Mouse (Mus musculus): ENCODE measurements around the gene Tet3. TPM values are rescaled to one million over a fixed set of nuclear protein-coding genes. Genes with fewer than 3 reads are reported as not detected.

Tet3 gene
- polyA plus RNA-seq, 1 experiment from 2014 or later, result 30.3 TPM

- H3K4me2 ChIP-seq, result no peak overlapping the region
- no peak for ATAC-seq (replicated peaks; ENCODE audit: insufficient number of reproducible peaks, low FRiP score, low TSS enrichment)
- peaks cover 49% of the 10 kb centered on the region for H3K4me1 ChIP-seq (ENCODE audit: control insufficient read depth, insufficient read depth, low read length)
- WGBS (ENCODE audit: insufficient replicate concordance), result 75% methylated on average over 9 of the region's 9 CpGs
- no peaks in the 10 kb centered on the region for H3K9me3 ChIP-seq (replicated peaks; ENCODE audit: control insufficient read depth, low read length)
- peaks cover 3% of the 10 kb centered on the region; the same call in 1 of the 2 replicates for H3K36me3 ChIP-seq (ENCODE audit: control insufficient read depth, insufficient read depth, low read length)
- H3K4me3 ChIP-seq (ENCODE audit: low read depth, low read length), result no peak overlapping the region
- peak overlapping the region; percentile 22; the same call in 1 of the 2 replicates for H3K27ac ChIP-seq (ENCODE audit: low read depth, low read length)
- 0 out of 2 replicates have a peak overlapping the region, but pooled peaks have one; percentile 39 for H3K9ac ChIP-seq (ENCODE audit: low read depth, low read length)
- H3K27me3 ChIP-seq (ENCODE audit: control insufficient read depth, insufficient read depth, low read length), result no peaks in the 10 kb centered on the region
These were observed 47.1 kb downstream of the Tet3 start for GRCm38 (mm10) chr6:83411635-83412361.

GRCm38 (mm10) chr6:83410046-83410706 is 48.7 kb downstream of the Tet3 start:
- peaks cover 37% of the 10 kb centered on the region for H3K4me1 ChIP-seq (ENCODE audit: control insufficient read depth, insufficient read depth, low read length)
- no peaks in the 10 kb centered on the region for H3K27me3 ChIP-seq (ENCODE audit: control insufficient read depth, insufficient read depth, low read length)
- H3K27ac ChIP-seq (ENCODE audit: low read depth, low read length), result no peak overlapping the region

GRCm38 (mm10) chr6:83408510-83408909 is 50.4 kb downstream of the Tet3 start:
- H3K9ac ChIP-seq (ENCODE audit: low read depth, low read length), result no peak overlapping the region
- 78% methylated on average over 9 of the region's 9 CpGs for WGBS (ENCODE audit: insufficient replicate concordance)
- peaks cover 32% of the 10 kb centered on the region for H3K4me1 ChIP-seq (ENCODE audit: control insufficient read depth, insufficient read depth, low read length)
- H3K27ac ChIP-seq (ENCODE audit: low read depth, low read length), result no peak overlapping the region
- peaks cover 13% of the 10 kb centered on the region for H3K36me3 ChIP-seq (ENCODE audit: control insufficient read depth, insufficient read depth, low read length)
- H3K4me3 ChIP-seq (ENCODE audit: low read depth, low read length), result no peak overlapping the region
- no peaks in the 10 kb centered on the region for H3K9me3 ChIP-seq (replicated peaks; ENCODE audit: control insufficient read depth, low read length)
- no peaks in the 10 kb centered on the region for H3K27me3 ChIP-seq (ENCODE audit: control insufficient read depth, insufficient read depth, low read length)
- H3K4me2 ChIP-seq, result no peak overlapping the region
- ATAC-seq (replicated peaks; ENCODE audit: insufficient number of reproducible peaks, low FRiP score, low TSS enrichment), result no peak

More at GRCm38 (mm10) chr6:83410046-83410706, 48.7 kb downstream of the Tet3 start:
- Histone ChIP-seq H3K9me3 (replicated peaks; ENCODE audit: control insufficient read depth, low read length) (no peaks in the 10 kb centered on the region), H3K36me3 (ENCODE audit: control insufficient read depth, insufficient read depth, low read length) (peaks cover 3% of the 10 kb centered on the region; the same call in 1 of the 2 replicates), H3K4me3 (ENCODE audit: low read depth, low read length) (no peak overlapping the region), H3K4me2 (no peak overlapping the region), H3K9ac (ENCODE audit: low read depth, low read length) (no peak overlapping the region)
- ATAC-seq (replicated peaks; ENCODE audit: insufficient number of reproducible peaks, low FRiP score, low TSS enrichment), result no peak
- WGBS (ENCODE audit: insufficient replicate concordance), result 68% methylated on average over 9 of the region's 9 CpGs

GRCm38 (mm10) chr6:83405511-83406064 is 53.3 kb downstream of the Tet3 start:
- no peak for ATAC-seq (replicated peaks; ENCODE audit: insufficient number of reproducible peaks, low FRiP score, low TSS enrichment)
- Histone ChIP-seq H3K4me1 (ENCODE audit: control insufficient read depth, insufficient read depth, low read length) (peaks cover 6% of the 10 kb centered on the region), H3K27me3 (ENCODE audit: control insufficient read depth, insufficient read depth, low read length) (no peaks in the 10 kb centered on the region), H3K4me2 (no peak overlapping the region), H3K9me3 (replicated peaks; ENCODE audit: control insufficient read depth, low read length) (no peaks in the 10 kb centered on the region), H3K36me3 (ENCODE audit: control insufficient read depth, insufficient read depth, low read length) (peaks cover 33% of the 10 kb centered on the region), H3K27ac (ENCODE audit: low read depth, low read length) (no peak overlapping the region), H3K4me3 (ENCODE audit: low read depth, low read length) (no peak overlapping the region), H3K9ac (ENCODE audit: low read depth, low read length) (no peak overlapping the region)
- WGBS (ENCODE audit: insufficient replicate concordance), result 85% methylated on average over 7 of the region's 7 CpGs

GRCm38 (mm10) chr6:83404571-83404970 is 54.3 kb downstream of the Tet3 start:
- no peak overlapping the region for H3K9ac ChIP-seq (ENCODE audit: low read depth, low read length)
- H3K27ac ChIP-seq (ENCODE audit: low read depth, low read length), result no peak overlapping the region
- peaks cover 30% of the 10 kb centered on the region for H3K36me3 ChIP-seq (ENCODE audit: control insufficient read depth, insufficient read depth, low read length)
- no peaks in the 10 kb centered on the region for H3K27me3 ChIP-seq (ENCODE audit: control insufficient read depth, insufficient read depth, low read length)
- WGBS (ENCODE audit: insufficient replicate concordance), result 92% methylated on average over 13 of the region's 13 CpGs
- H3K4me3 ChIP-seq (ENCODE audit: low read depth, low read length), result no peak overlapping the region
- no peak for ATAC-seq (replicated peaks; ENCODE audit: insufficient number of reproducible peaks, low FRiP score, low TSS enrichment)
- H3K4me2 ChIP-seq, result no peak overlapping the region
- 0 out of 2 replicates have a peak, but pooled peaks cover 4% of the 10 kb centered on the region for H3K4me1 ChIP-seq (ENCODE audit: control insufficient read depth, insufficient read depth, low read length)
- H3K9me3 ChIP-seq (replicated peaks; ENCODE audit: control insufficient read depth, low read length), result no peaks in the 10 kb centered on the region

- Histone ChIP-seq H3K27me3 (ENCODE audit: control insufficient read depth, insufficient read depth, low read length) (no peaks in the 10 kb centered on the region), H3K4me2 (no peak overlapping the region), H3K9ac (ENCODE audit: low read depth, low read length) (no peak overlapping the region), H3K9me3 (replicated peaks; ENCODE audit: control insufficient read depth, low read length) (no peaks in the 10 kb centered on the region), H3K36me3 (ENCODE audit: control insufficient read depth, insufficient read depth, low read length) (peaks cover 30% of the 10 kb centered on the region), H3K27ac (ENCODE audit: low read depth, low read length) (no peak overlapping the region), H3K4me3 (ENCODE audit: low read depth, low read length) (no peak overlapping the region), H3K4me1 (ENCODE audit: control insufficient read depth, insufficient read depth, low read length) (0 out of 2 replicates have a peak, but pooled peaks cover 4% of the 10 kb centered on the region)
- 94% methylated on average over 8 of the region's 8 CpGs for WGBS (ENCODE audit: insufficient replicate concordance)
- ATAC-seq (replicated peaks; ENCODE audit: insufficient number of reproducible peaks, low FRiP score, low TSS enrichment), result no peak
These were observed 55.4 kb downstream of the Tet3 start for GRCm38 (mm10) chr6:83403481-83403880.

GRCm38 (mm10) chr6:83399790-83400189 is 59.1 kb downstream of the Tet3 start:
- Histone ChIP-seq H3K27me3 (ENCODE audit: control insufficient read depth, insufficient read depth, low read length) (no peaks in the 10 kb centered on the region), H3K36me3 (ENCODE audit: control insufficient read depth, insufficient read depth, low read length) (peaks cover 42% of the 10 kb centered on the region), H3K9me3 (replicated peaks; ENCODE audit: control insufficient read depth, low read length) (no peaks in the 10 kb centered on the region), H3K9ac (ENCODE audit: low read depth, low read length) (no peak overlapping the region), H3K27ac (ENCODE audit: low read depth, low read length) (no peak overlapping the region), H3K4me2 (no peak overlapping the region), H3K4me3 (ENCODE audit: low read depth, low read length) (no peak overlapping the region), H3K4me1 (ENCODE audit: control insufficient read depth, insufficient read depth, low read length) (0 out of 2 replicates have a peak, but pooled peaks cover 4% of the 10 kb centered on the region)
- 81% methylated on average over 3 of the region's 3 CpGs for WGBS (ENCODE audit: insufficient replicate concordance)
- no peak for ATAC-seq (replicated peaks; ENCODE audit: insufficient number of reproducible peaks, low FRiP score, low TSS enrichment)

- no peak overlapping the region for H3K4me2 ChIP-seq
- H3K36me3 ChIP-seq (ENCODE audit: control insufficient read depth, insufficient read depth, low read length), result peaks cover 30% of the 10 kb centered on the region
- WGBS (ENCODE audit: insufficient replicate concordance), result 78% methylated on average over 8 of the region's 8 CpGs
- no peaks in the 10 kb centered on the region for H3K27me3 ChIP-seq (ENCODE audit: control insufficient read depth, insufficient read depth, low read length)
- H3K27ac ChIP-seq (ENCODE audit: low read depth, low read length), result no peak overlapping the region
- H3K4me3 ChIP-seq (ENCODE audit: low read depth, low read length), result no peak overlapping the region
- H3K9me3 ChIP-seq (replicated peaks; ENCODE audit: control insufficient read depth, low read length), result no peaks in the 10 kb centered on the region
- no peak overlapping the region for H3K9ac ChIP-seq (ENCODE audit: low read depth, low read length)
- H3K4me1 ChIP-seq (ENCODE audit: control insufficient read depth, insufficient read depth, low read length), result 0 out of 2 replicates have a peak, but pooled peaks cover 4% of the 10 kb centered on the region
- no peak for ATAC-seq (replicated peaks; ENCODE audit: insufficient number of reproducible peaks, low FRiP score, low TSS enrichment)
These were observed 61.2 kb downstream of the Tet3 start for GRCm38 (mm10) chr6:83397728-83398127.

All from heart, embryonic 11.5 days (tissue).